Mouse (Mus musculus) limb, embryonic 14.5 days (tissue): ENCODE measurements around the gene Cd247. TPM values are rescaled to one million over a fixed set of nuclear protein-coding genes. Genes with fewer than 3 reads are reported as not detected.

Experiments
- ATAC-seq: fragments of 200-750 bp; cut with Nextera tagmentation; 2 replicates; pipeline ENCODE4 v1.8.0; 2017; ENCODE audit warnings: low read depth, moderate number of reproducible peaks, moderate TSS enrichment; ENCODE audit not compliant: low FRiP score
- DNase-seq: peaks from one replicate; pipeline ENCODE4 v3.0.0-alpha.2; 2015; ENCODE audit warnings: low spot score
- H3K27ac ChIP-seq: fragments of 300-500 bp; sonication (generic); replicated peaks from 2 replicates; pipeline ENCODE4 v1.5.1; 2014; ENCODE audit warnings: low read depth, mild to moderate bottlenecking, low read length, moderate library complexity, mixed read lengths
- H3K27me3 ChIP-seq: fragments of 300-500 bp; sonication (generic); 2 replicates; pipeline ENCODE4 v1.6.1; 2014; ENCODE audit warnings: low read length, mixed read lengths; ENCODE audit not compliant: control insufficient read depth, insufficient read depth
- H3K36me3 ChIP-seq: fragments of 300-500 bp; sonication (generic); 2 replicates; pipeline ENCODE4 v1.6.1; 2014; ENCODE audit warnings: mild to moderate bottlenecking, low read length, moderate library complexity, mixed read lengths; ENCODE audit not compliant: control insufficient read depth, insufficient read depth
- H3K4me1 ChIP-seq: fragments of 300-500 bp; sonication (generic); 2 replicates; pipeline ENCODE4 v1.6.1; 2014; ENCODE audit warnings: antibody characterized with exemption, low read length, mixed read lengths; ENCODE audit not compliant: control insufficient read depth, insufficient read depth
- H3K4me2 ChIP-seq: fragments of 300-500 bp; sonication (generic); replicated peaks from 2 replicates; pipeline ENCODE4 v1.6.1; 2014; ENCODE audit warnings: low read depth, mild to moderate bottlenecking, low read length, moderate library complexity; ENCODE audit not compliant: severe bottlenecking
- H3K4me3 ChIP-seq: fragments of 300-500 bp; sonication (generic); replicated peaks from 2 replicates; pipeline ENCODE4 v1.5.1; 2014; ENCODE audit warnings: low read length
- H3K9ac ChIP-seq: fragments of 300-500 bp; sonication (generic); 2 replicates; pipeline ENCODE4 v1.6.1; 2014; ENCODE audit warnings: mild to moderate bottlenecking, low read depth, low read length, moderate library complexity; ENCODE audit not compliant: severe bottlenecking
- H3K9me3 ChIP-seq: fragments of 300-500 bp; sonication (generic); 2 replicates; pipeline ENCODE4 v1.6.1; 2016; ENCODE audit warnings: low read length; ENCODE audit not compliant: control insufficient read depth
- POLR2A ChIP-seq: fragments of 200-500 bp; IDR thresholded peaks from 2 replicates; pipeline ENCODE4 v1.8.0; 2012; ENCODE audit warnings: inconsistent platforms, mild to moderate bottlenecking, moderate library complexity, borderline replicate concordance; ENCODE audit not compliant: insufficient read depth, insufficient read length; ENCODE audit errors: extremely low read depth
- WGBS: fragments of 180-500 bp; shearing (Covaris S2); extraction: QIAGEN DNeasy Blood & Tissue Kit; methylation state at CpG from one replicate; pipeline ENCODE4 v1.1.7; 2014; 5-methylcytosine and 5-hydroxymethylcytosine counted together
- polyA plus RNA-seq, 2 experiments: library from polyadenylated mRNA; depleted of rRNA in 1 of 2; stranded (reverse) in 1 of 2; unstranded in 1 of 2; fragments of >200 nt; fragmentation: Nextera tagmentation in 1 of 2; extraction: Ambion mirVana in 1 of 2; gene quantifications; 2 replicates each; pipeline versions ENCODE4 v1.2.1 to v1.2.3; 2012 to 2014

The Cd247 gene
- polyA plus RNA-seq, 2 experiments = 0.53 to 0.87 TPM

DNA sequence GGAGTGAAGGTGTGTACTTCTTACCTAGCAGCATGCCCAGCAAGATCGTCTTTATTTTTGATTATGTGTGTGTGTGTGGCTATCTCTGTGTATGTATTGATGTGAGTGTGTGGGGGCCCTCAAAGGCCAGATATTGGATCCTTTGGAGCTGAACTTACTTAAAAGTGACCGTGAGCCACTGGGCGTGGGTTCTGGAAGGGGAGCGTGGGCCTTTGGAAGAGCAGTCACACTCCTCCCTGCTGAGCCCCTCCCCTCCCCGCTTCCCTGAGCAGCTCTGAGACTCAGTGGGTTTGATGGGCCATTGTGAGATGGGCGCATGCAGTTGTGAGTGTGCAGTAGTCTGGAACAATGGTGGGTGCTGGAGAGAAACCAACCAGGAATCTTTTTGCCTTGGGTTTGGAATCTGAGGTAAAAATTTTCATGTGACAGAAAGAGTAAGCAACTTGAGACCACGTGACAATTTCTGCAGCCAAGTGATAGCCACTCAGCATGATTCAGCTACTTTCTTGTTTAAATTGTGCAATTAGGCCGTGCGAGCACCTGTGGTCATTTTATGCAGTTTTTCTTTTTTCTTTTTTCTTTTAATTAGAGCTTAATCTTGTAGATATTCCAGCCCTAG is 19.5 kb upstream of the Cd247 start:
- no peak for ATAC-seq
- H3K4me3 ChIP-seq = no peak overlapping the region
- no peak overlapping the region for H3K4me2 ChIP-seq
- H3K4me1 ChIP-seq = 0 out of 2 replicates have a peak, but pooled peaks cover 3% of the 10 kb centered on the region
- TF ChIP-seq POLR2A = no peak
- H3K9me3 ChIP-seq = no peaks in the 10 kb centered on the region
- no peaks in the 10 kb centered on the region for H3K27me3 ChIP-seq
- peaks cover 4% of the 10 kb centered on the region; the same call in 1 of the 2 replicates for H3K36me3 ChIP-seq
- H3K27ac ChIP-seq = no peak overlapping the region
- no peak for DNase-seq
- H3K9ac ChIP-seq = no peak overlapping the region
- WGBS = 71% methylated on average over 9 of the region's 9 CpGs

DNA sequence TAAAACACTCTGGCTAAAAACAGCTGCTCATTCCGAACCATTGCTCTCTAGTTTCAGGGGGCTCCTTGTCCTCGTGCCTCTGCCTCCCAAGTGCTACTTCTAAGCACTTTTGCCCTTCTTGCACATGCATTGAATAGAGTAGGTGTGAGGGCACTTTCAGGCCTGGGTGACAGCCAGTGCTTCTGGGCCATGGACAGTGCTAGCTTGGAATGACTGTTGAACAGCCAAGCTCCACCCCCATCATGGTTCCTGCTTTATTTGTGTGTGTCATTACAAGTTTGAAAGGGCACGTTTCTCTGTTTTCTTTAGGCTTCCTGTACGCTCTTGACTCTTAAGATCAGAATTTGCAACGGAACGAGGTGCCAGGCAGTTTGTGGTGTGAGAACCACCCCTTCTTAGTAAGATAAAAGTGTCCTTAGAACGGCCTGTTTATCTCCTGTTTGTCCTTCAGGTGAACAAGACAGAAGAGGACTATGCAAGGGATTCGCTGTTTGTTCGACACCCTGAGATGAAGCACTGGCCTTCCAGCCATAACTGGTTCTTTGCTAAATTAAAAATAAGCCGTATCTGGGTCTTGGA is 18.2 kb upstream of the Cd247 start:
- ATAC-seq (no peak), DNase-seq (no peak)
- TF ChIP-seq POLR2A = no peak
- Histone ChIP-seq H3K4me1 (no peaks in the 10 kb centered on the region), H3K36me3 (peaks cover 6% of the 10 kb centered on the region; the same call in 1 of the 2 replicates), H3K27ac (no peak overlapping the region), H3K9ac (no peak overlapping the region), H3K27me3 (no peaks in the 10 kb centered on the region), H3K4me2 (no peak overlapping the region), H3K9me3 (no peaks in the 10 kb centered on the region), H3K4me3 (no peak overlapping the region)
- 72% methylated on average over 10 of the region's 10 CpGs for WGBS

DNA sequence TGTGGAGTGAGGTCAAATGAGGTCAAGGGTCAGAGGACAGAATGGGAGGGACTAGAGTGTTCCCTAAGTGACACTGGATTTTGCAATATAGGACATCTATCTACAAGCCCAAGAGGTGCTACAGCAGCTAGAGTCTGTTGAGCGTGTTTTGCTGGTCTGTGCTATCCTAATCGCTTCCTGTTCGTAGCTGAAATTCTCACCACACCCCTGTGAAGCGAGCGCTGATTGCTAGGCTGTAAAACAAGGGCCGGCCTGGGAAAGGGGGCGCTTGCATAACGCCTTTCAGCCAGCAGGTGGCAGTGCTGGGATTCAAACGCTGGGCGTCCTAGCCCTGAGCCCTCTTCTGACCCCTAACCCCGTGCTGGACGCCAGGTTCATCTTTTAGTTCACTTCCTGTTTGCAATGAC is 17.0 kb upstream of the Cd247 start:
- H3K4me1 ChIP-seq = no peaks in the 10 kb centered on the region
- WGBS = 2% methylated on average over 12 of the region's 12 CpGs
- H3K27ac ChIP-seq = no peak overlapping the region
- no peaks in the 10 kb centered on the region for H3K9me3 ChIP-seq
- no peak for TF ChIP-seq POLR2A
- no peak overlapping the region for H3K4me2 ChIP-seq
- DNase-seq (peak; percentile 83), ATAC-seq (peak; percentile 76)
- no peak overlapping the region for H3K9ac ChIP-seq
- peaks cover 6% of the 10 kb centered on the region; the same call in 1 of the 2 replicates for H3K36me3 ChIP-seq
- H3K4me3 ChIP-seq = no peak overlapping the region
- no peaks in the 10 kb centered on the region for H3K27me3 ChIP-seq

DNA sequence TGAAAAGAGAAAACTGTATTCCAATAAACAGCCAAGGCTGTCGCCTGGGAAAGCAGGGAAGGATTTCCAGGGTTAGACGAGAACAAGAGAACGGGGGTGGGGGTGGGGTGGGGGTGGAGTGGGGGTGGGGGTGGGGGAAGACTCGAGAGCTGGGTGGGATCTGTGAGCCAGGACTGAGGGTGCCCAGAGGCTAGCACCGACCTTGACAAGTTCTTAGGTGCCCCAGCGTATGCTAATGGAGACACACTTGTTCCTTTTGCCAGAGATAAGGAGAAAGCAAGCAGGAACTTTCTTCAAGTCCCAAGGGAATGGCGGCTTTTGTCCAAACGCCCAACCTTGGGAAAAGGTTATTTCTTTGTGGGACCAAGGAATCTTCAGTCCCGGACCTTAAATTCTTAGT is 16.5 kb upstream of the Cd247 start:
- H3K9me3 ChIP-seq = no peaks in the 10 kb centered on the region
- H3K4me2 ChIP-seq = no peak overlapping the region
- no peak overlapping the region for H3K4me3 ChIP-seq
- DNase-seq (no peak), ATAC-seq (no peak)
- no peak overlapping the region for H3K9ac ChIP-seq
- no peaks in the 10 kb centered on the region for H3K27me3 ChIP-seq
- no peaks in the 10 kb centered on the region for H3K4me1 ChIP-seq
- no peak for TF ChIP-seq POLR2A
- H3K27ac ChIP-seq = no peak overlapping the region
- peaks cover 6% of the 10 kb centered on the region; the same call in 1 of the 2 replicates for H3K36me3 ChIP-seq
- WGBS = 57% methylated on average over 9 of the region's 9 CpGs

DNA sequence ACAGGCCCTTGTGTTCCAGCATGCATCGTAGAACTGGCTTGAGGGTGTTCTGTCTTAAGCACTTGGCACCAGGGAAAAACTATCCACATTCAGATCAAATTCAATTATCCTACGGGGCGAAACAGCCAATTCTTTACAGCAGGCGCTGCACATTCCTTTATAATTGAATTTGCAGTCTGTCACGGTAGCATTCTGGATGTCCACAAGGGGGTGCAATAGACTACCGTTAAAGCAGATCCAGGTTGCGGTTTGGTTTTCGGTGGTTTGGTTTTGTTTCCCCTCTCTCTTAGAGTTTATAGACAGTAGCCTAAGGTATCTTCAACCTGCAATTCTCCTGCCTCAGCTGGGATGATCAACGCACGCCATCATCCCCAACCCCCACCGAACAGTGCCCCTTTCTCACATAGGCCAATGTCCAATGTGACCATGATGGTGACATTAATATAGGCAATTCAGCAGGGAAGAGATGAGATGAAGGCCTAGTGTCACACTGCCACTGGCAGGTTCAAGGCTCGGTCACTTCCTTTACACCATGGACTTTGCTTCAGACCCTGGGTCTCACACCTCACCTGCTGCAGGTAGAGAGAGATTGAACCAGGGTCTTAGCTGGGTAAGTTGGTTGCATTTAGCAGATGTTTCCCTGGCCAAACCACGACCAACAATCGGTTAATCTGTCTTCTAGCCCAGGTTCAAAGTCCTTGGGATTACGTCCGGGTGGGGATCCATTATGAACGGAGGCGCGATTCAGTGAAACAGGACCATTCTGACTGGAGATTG is 12.8 kb upstream of the Cd247 start:
- Histone ChIP-seq H3K4me1 (0 out of 2 replicates have a peak, but pooled peaks cover 4% of the 10 kb centered on the region), H3K9ac (no peak overlapping the region), H3K4me3 (no peak overlapping the region), H3K36me3 (peaks cover 3% of the 10 kb centered on the region; the same call in 1 of the 2 replicates), H3K27ac (no peak overlapping the region), H3K27me3 (no peaks in the 10 kb centered on the region), H3K9me3 (no peaks in the 10 kb centered on the region), H3K4me2 (no peak overlapping the region)
- no peak for TF ChIP-seq POLR2A
- WGBS = 50% methylated on average over 19 of the region's 19 CpGs
- ATAC-seq (no peak), DNase-seq (peak; percentile 85)
